Mouse (Mus musculus): ENCODE data around the gene Sub1. TPM values are rescaled to one million over a fixed set of nuclear protein-coding genes. Genes with fewer than 3 reads are reported as not detected.

Sub1 gene
- polyA plus RNA-seq, 1 experiment from 2014 or later, result 739 TPM

DNA sequence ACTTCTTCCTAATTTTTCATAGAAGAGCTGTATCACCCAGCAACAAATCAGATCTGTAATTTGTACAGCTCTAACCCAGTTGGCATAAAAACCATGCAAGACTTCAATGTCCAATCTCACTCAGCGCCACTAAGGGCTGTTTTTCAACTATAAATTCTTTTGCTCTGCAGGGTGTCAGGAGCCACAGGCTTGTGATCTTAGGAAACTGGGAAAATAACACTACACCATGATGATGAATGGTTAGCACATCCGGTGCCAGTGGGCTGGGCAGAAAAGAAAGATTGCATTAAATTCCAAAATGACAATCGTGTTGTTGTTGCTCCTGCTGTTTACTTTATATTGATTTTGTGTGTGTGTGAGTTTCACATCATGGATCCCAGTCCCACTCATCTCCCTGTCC lies 47.3 kb downstream of the Sub1 start:
- Histone ChIP-seq H3K4me1 (no peaks in the 10 kb centered on the region), H3K4me3 (no peak overlapping the region), H3K27ac (no peak overlapping the region), H3K9me3 (no peaks in the 10 kb centered on the region), H3K27me3 (ENCODE audit: insufficient read depth, poor library complexity, severe bottlenecking) (no peaks in the 10 kb centered on the region), H3K36me3 (no peaks in the 10 kb centered on the region)
- WGBS, result 89% methylated on average over 3 of the region's 3 CpGs
- no peak for DNase-seq (ENCODE audit: low spot score)

- Histone ChIP-seq H3K27me3 (ENCODE audit: insufficient read depth, poor library complexity, severe bottlenecking) (no peaks in the 10 kb centered on the region), H3K9me3 (no peaks in the 10 kb centered on the region), H3K4me1 (no peaks in the 10 kb centered on the region), H3K4me3 (no peak overlapping the region), H3K36me3 (no peaks in the 10 kb centered on the region), H3K27ac (no peak overlapping the region)
- 76% methylated on average over 5 of the region's 5 CpGs for WGBS
- DNase-seq (ENCODE audit: low spot score), result peak; percentile 19
Observed at GRCm38 (mm10) chr15:11940855-11941254, 55.9 kb downstream of the Sub1 start.

Other genes starting within 250 kb of the Sub1 start
- gene Npr3, start 89.7 kb downstream of the Sub1 start, polyA plus RNA-seq (2016; fragmentation: Nextera tagmentation; extraction: Ambion mirVana), result 12.0 and 14.8 TPM in 2 replicates
- gene Zfr, start 120.8 kb upstream of the Sub1 start, polyA plus RNA-seq (2016; fragmentation: Nextera tagmentation; extraction: Ambion mirVana), result 120 and 122 TPM in 2 replicates
- gene Mtmr12, start 208.0 kb upstream of the Sub1 start, polyA plus RNA-seq (2016; fragmentation: Nextera tagmentation; extraction: Ambion mirVana), result 18.7 and 19.0 TPM in 2 replicates